Mouse (Mus musculus) layer of hippocampus, postnatal 10 days (tissue): ENCODE measurements around the gene Mcfd2. TPM values are rescaled to one million over a fixed set of nuclear protein-coding genes. Genes with fewer than 3 reads are reported as not detected.
A peak's percentile ranks its signal among the peaks of the same experiment; 100 is the strongest.
"Not testable (repeated sequence)": the region's sequence is repeated elsewhere in the genome, so short reads cannot be mapped to it uniquely, and the experiment has no call there.

ENCODE experiments used
- DNase-seq, 2 experiments: peaks; one replicate each; pipeline ENCODE4 v3.0.0; 2021; ENCODE audit warnings: low spot score in 2 of 2
- long read RNA-seq: library from polyadenylated mRNA; stranded (forward); transcript quantifications from one replicate; pipeline ENCODE4 v2.0.0, GENCODE M21; 2023
- total RNA-seq, 2 experiments: library from RNA; stranded (reverse); gene quantifications; 2 replicates each; pipeline ENCODE4 v1.2.3; 2021

Gene Mcfd2
- 10 to 100 TPM; 35.4 to 37.0 TPM for total RNA-seq
- long read RNA-seq, transcript Mcfd2-201 (4 exons, 2,038 nt): major isoform, 41 of 51 reads
- long read RNA-seq, partial matches to known transcripts: 3 of 51 reads
- long read RNA-seq, other reads (novel, unspliced or antisense): 6 of 51 reads

- peak; percentile 92 to 94 for DNase-seq
Observed at GRCm38 (mm10) chr17:87265792-87266186, at the start of gene Mcfd2. Mcfd2 (minus strand) TSS chr17:87265935.

GRCm38 (mm10) chr17:87315021-87315531 is 49.3 kb upstream of the Mcfd2 start:
- DNase-seq: peak; percentile 97 to 99

GRCm38 (mm10) chr17:87314530-87314946 is 48.8 kb upstream of the Mcfd2 start:
- DNase-seq: peak in 1 of 2 experiments; percentile 51

- DNase-seq: no peak
Observed at GRCm38 (mm10) chr17:87314121-87314520, 48.4 kb upstream of the Mcfd2 start.

- no peak for DNase-seq
Observed at GRCm38 (mm10) chr17:87312924-87313870, 47.5 kb upstream of the Mcfd2 start.

GRCm38 (mm10) chr17:87312351-87312750 is 46.6 kb upstream of the Mcfd2 start:
- DNase-seq: no peak

GRCm38 (mm10) chr17:87310497-87310896 is 44.8 kb upstream of the Mcfd2 start:
- no peak for DNase-seq

- DNase-seq: no peak
Observed at GRCm38 (mm10) chr17:87309073-87309788, 43.5 kb upstream of the Mcfd2 start.

- no peak for DNase-seq
Observed at GRCm38 (mm10) chr17:87306746-87307145, 41.0 kb upstream of the Mcfd2 start.

GRCm38 (mm10) chr17:87305065-87305464 is 39.3 kb upstream of the Mcfd2 start:
- no peak for DNase-seq

- no peak for DNase-seq
Observed at GRCm38 (mm10) chr17:87304151-87304894, 38.6 kb upstream of the Mcfd2 start.

- DNase-seq: no peak
Observed at GRCm38 (mm10) chr17:87302014-87302794, 36.5 kb upstream of the Mcfd2 start.

GRCm38 (mm10) chr17:87301607-87302006 is 35.9 kb upstream of the Mcfd2 start:
- not testable (repeated sequence) for DNase-seq

- no peak for DNase-seq
Observed at GRCm38 (mm10) chr17:87300340-87300739, 34.6 kb upstream of the Mcfd2 start.

- no peak for DNase-seq
Observed at GRCm38 (mm10) chr17:87298944-87299343, 33.2 kb upstream of the Mcfd2 start.

GRCm38 (mm10) chr17:87296701-87297100 is 31.0 kb upstream of the Mcfd2 start:
- not testable (repeated sequence) for DNase-seq

GRCm38 (mm10) chr17:87295738-87296137 is 30.0 kb upstream of the Mcfd2 start:
- DNase-seq: no peak

- DNase-seq: no peak
Observed at GRCm38 (mm10) chr17:87293125-87293524, 27.4 kb upstream of the Mcfd2 start.

- no peak for DNase-seq
Observed at GRCm38 (mm10) chr17:87291782-87292181, 26.0 kb upstream of the Mcfd2 start.

- DNase-seq: no peak
Observed at GRCm38 (mm10) chr17:87291037-87291436, 25.3 kb upstream of the Mcfd2 start.
